Mouse (Mus musculus): ENCODE results near the gene Wfdc8.
"Not testable (repeated sequence)": the region's sequence is repeated elsewhere in the genome, so short reads cannot be mapped to it uniquely, and the experiment has no call there.

- not testable (repeated sequence) for TF ChIP-seq FOSL1 (IDR thresholded peaks at IDR 0.05; ENCODE audit: insufficient read depth, low read length, poor library complexity, severe bottlenecking); CTCF (IDR thresholded peaks at IDR 0.05; ENCODE audit: control insufficient read depth, insufficient read depth, insufficient read length); USF1 (IDR thresholded peaks at IDR 0.05; ENCODE audit: low read depth)
These were observed 40.1 kb downstream of the Wfdc8 start, which contains the start of gene Spint3 for GRCm38 (mm10) chr2:164573359-164573758.

Data from C2C12 (cell line).